Mouse (Mus musculus): ENCODE measurements at regions not wholly inside any gene's neighbourhood (a gene's known extent, or its start where the extent isn't known, plus 50 kb on each side); places are given as distances from the start of the nearest gene placed in this dataset.

GRCm38 (mm10) chr15:56562785-56563184 is 914.6 kb downstream of the Slc22a22 start:
- TF ChIP-seq CTCF (IDR thresholded peaks at IDR 0.05; ENCODE audit: low read depth) (no peak), EP300 (IDR thresholded peaks at IDR 0.05; ENCODE audit: low read depth) (no peak)
